Mouse (Mus musculus) CH12.LX (cell line): Measurements from ENCODE around the gene Arid5b. TPM values are rescaled to one million over a fixed set of nuclear protein-coding genes. Genes with fewer than 3 reads are reported as not detected.
A peak's percentile ranks its signal among the peaks of the same experiment; 100 is the strongest.

Experiments used
- DNase-seq: peaks from one replicate; pipeline ENCODE4 v3.0.0-alpha.2; 2013; ENCODE audit errors: extremely low read depth
- H3K27ac ChIP-seq: 2 replicates; pipeline ENCODE4 v1.5.1; 2012; ENCODE audit warnings: low read depth, mild to moderate bottlenecking, control low read depth, moderate library complexity; ENCODE audit not compliant: insufficient read depth
- H3K27me3 ChIP-seq: replicated peaks from 2 replicates; pipeline ENCODE3; 2012; ENCODE audit warnings: inconsistent platforms
- H3K36me3 ChIP-seq, 2 experiments: replicated peaks in 1 of 2; 2 replicates each; pipeline versions ENCODE3 to v1.6.1; 2012; ENCODE audit warnings: inconsistent platforms in 1 of 2, low read length in 1 of 2, mild to moderate bottlenecking in 1 of 2, mixed read lengths in 1 of 2, moderate library complexity in 1 of 2; ENCODE audit not compliant: control insufficient read depth in 1 of 2, insufficient read depth in 1 of 2
- H3K4me1 ChIP-seq, 2 experiments: 2 replicates each; pipeline ENCODE4 v1.6.1; 2012; ENCODE audit warnings: inconsistent platforms in 1 of 2, moderate library complexity in 1 of 2; ENCODE audit not compliant: insufficient read depth in 2 of 2, control insufficient read depth in 1 of 2
- H3K4me2 ChIP-seq: 2 replicates; pipeline ENCODE4 v1.6.1; 2012; ENCODE audit warnings: low read depth, mild to moderate bottlenecking, control low read depth; ENCODE audit not compliant: poor library complexity, insufficient read depth, severe bottlenecking
- H3K4me3 ChIP-seq, 3 experiments: fragments of 150-350 bp in 1 of 3; sonication (generic) in 1 of 3; replicated peaks in 1 of 3; 2 replicates each; pipeline versions ENCODE3 to v1.5.1; 2011 to 2012; ENCODE audit warnings: low read depth in 2 of 3, low read length in 2 of 3, mild to moderate bottlenecking in 2 of 3, moderate library complexity in 2 of 3, control low read depth in 1 of 3, improper control_type of control experiment in 1 of 3, inconsistent platforms in 1 of 3, mixed read lengths in 1 of 3; ENCODE audit not compliant: poor library complexity in 1 of 3
- H3K79me2 ChIP-seq: replicated peaks from 2 replicates; pipeline ENCODE4 v1.6.1; 2012; ENCODE audit warnings: mild to moderate bottlenecking, moderate library complexity; ENCODE audit not compliant: control insufficient read depth, poor library complexity, insufficient read depth, severe bottlenecking; ENCODE audit errors: extremely low read depth
- H3K9ac ChIP-seq: 2 replicates; pipeline ENCODE4 v1.6.1; 2012; ENCODE audit warnings: low read depth, mild to moderate bottlenecking, control low read depth, moderate library complexity; ENCODE audit not compliant: insufficient read depth
- H3K9me3 ChIP-seq: replicated peaks from 2 replicates; pipeline ENCODE3; 2012; ENCODE audit warnings: low read length, inconsistent platforms, mixed read lengths
- CHD1 ChIP-seq: IDR thresholded peaks from 2 replicates; pipeline ENCODE4 v1.6.1; 2012; ENCODE audit warnings: low read depth, low read length, improper control_type of control experiment, inconsistent platforms
- CHD2 ChIP-seq: IDR thresholded peaks from 2 replicates; pipeline ENCODE4 v1.6.1; 2011; ENCODE audit warnings: low read length, improper control_type of control experiment
- CTCF ChIP-seq, 2 experiments: IDR thresholded peaks in 1 of 2; conservative IDR thresholded peaks in 1 of 2; 2 replicates each; pipeline ENCODE4 v1.5.1; 2011 to 2012; ENCODE audit warnings: low read depth in 2 of 2, low read length in 2 of 2, improper control_type of control experiment in 1 of 2, inconsistent platforms in 1 of 2, mild to moderate bottlenecking in 1 of 2, moderate library complexity in 1 of 2
- E2F4 ChIP-seq: IDR thresholded peaks from 2 replicates; pipeline ENCODE4 v1.6.1; 2011; ENCODE audit warnings: low read depth, low read length, improper control_type of control experiment; ENCODE audit not compliant: insufficient replicate concordance
- ELF1 ChIP-seq: IDR thresholded peaks from 2 replicates; pipeline ENCODE4 v1.6.1; 2014; ENCODE audit warnings: low read depth, mild to moderate bottlenecking, inconsistent platforms, low read length, improper control_type of control experiment
- EP300 ChIP-seq: IDR thresholded peaks from 2 replicates; pipeline ENCODE4 v1.6.1; 2011; ENCODE audit warnings: low read length, improper control_type of control experiment
- GABPA ChIP-seq: IDR thresholded peaks from 2 replicates; pipeline ENCODE4 v1.6.1; 2012; ENCODE audit warnings: low read depth, low read length, improper control_type of control experiment, inconsistent platforms; ENCODE audit not compliant: insufficient replicate concordance
- HCFC1 ChIP-seq: IDR thresholded peaks from 2 replicates; pipeline ENCODE4 v1.6.1; 2012; ENCODE audit warnings: low read depth, mild to moderate bottlenecking, inconsistent platforms, low read length, improper control_type of control experiment
- IRF4 ChIP-seq: IDR thresholded peaks from 2 replicates; pipeline ENCODE4 v1.6.1; 2014; ENCODE audit warnings: low read depth, mild to moderate bottlenecking, inconsistent platforms, low read length, improper control_type of control experiment
- JUN ChIP-seq: IDR thresholded peaks from 2 replicates; pipeline ENCODE4 v1.6.1; 2011; ENCODE audit warnings: low read depth, mild to moderate bottlenecking, low read length, improper control_type of control experiment, moderate library complexity; ENCODE audit not compliant: insufficient read depth
- JUND ChIP-seq: conservative IDR thresholded peaks from 2 replicates; pipeline ENCODE4 v1.6.1; 2011; ENCODE audit warnings: low read depth, low read length, improper control_type of control experiment
- MAZ ChIP-seq: IDR thresholded peaks from 2 replicates; pipeline ENCODE4 v1.6.1; 2012; ENCODE audit warnings: low read depth, mild to moderate bottlenecking, inconsistent platforms, low read length, improper control_type of control experiment, moderate library complexity
- MEF2A ChIP-seq: IDR thresholded peaks from 2 replicates; pipeline ENCODE4 v1.6.1; 2014; ENCODE audit warnings: low read depth, mild to moderate bottlenecking, inconsistent platforms, low read length, improper control_type of control experiment, borderline replicate concordance
- MYC ChIP-seq: IDR thresholded peaks from 2 replicates; pipeline ENCODE4 v1.6.1; 2011; ENCODE audit warnings: low read depth, mild to moderate bottlenecking, improper control_type of control experiment, low read length
- NELFE ChIP-seq: IDR thresholded peaks from 2 replicates; pipeline ENCODE4 v1.6.1; 2011; ENCODE audit warnings: low read depth, low read length, improper control_type of control experiment
- NRF1 ChIP-seq: IDR thresholded peaks from 2 replicates; pipeline ENCODE4 v1.6.1; 2014; ENCODE audit warnings: low read depth, mild to moderate bottlenecking, inconsistent platforms, low read length, improper control_type of control experiment, moderate library complexity
- PAX5 ChIP-seq: IDR thresholded peaks from 2 replicates; pipeline ENCODE4 v1.6.1; 2012; ENCODE audit warnings: low read length, inconsistent platforms, mixed read lengths
- POLR2A ChIP-seq: IDR thresholded peaks from 2 replicates; pipeline ENCODE4 v1.6.1; 2011; ENCODE audit warnings: low read depth, mild to moderate bottlenecking, improper control_type of control experiment, low read length
- POLR2AphosphoS2 ChIP-seq: IDR thresholded peaks from 2 replicates; pipeline ENCODE4 v1.6.1; 2011; ENCODE audit warnings: low read depth, low read length, improper control_type of control experiment
- RAD21 ChIP-seq: IDR thresholded peaks from 2 replicates; pipeline ENCODE4 v1.6.1; 2011; ENCODE audit warnings: low read depth, mild to moderate bottlenecking, low read length, improper control_type of control experiment, moderate library complexity
- SIN3A ChIP-seq: IDR thresholded peaks from 2 replicates; pipeline ENCODE4 v1.6.1; 2012; ENCODE audit warnings: low read length, improper control_type of control experiment, inconsistent platforms
- SMC3 ChIP-seq: IDR thresholded peaks from 2 replicates; pipeline ENCODE4 v1.6.1; 2011; ENCODE audit warnings: low read depth, low read length, improper control_type of control experiment
- TCF12 ChIP-seq: IDR thresholded peaks from 2 replicates; pipeline ENCODE4 v1.6.1; 2014; ENCODE audit warnings: low read depth, mild to moderate bottlenecking, inconsistent platforms, low read length, improper control_type of control experiment
- UBTF ChIP-seq: IDR thresholded peaks from 2 replicates; pipeline ENCODE4 v1.6.1; 2012; ENCODE audit warnings: low read depth, mild to moderate bottlenecking, inconsistent platforms, low read length, improper control_type of control experiment, moderate library complexity
- ZC3H11A ChIP-seq: IDR thresholded peaks from 2 replicates; pipeline ENCODE4 v1.6.1; 2012; ENCODE audit warnings: low read depth, mild to moderate bottlenecking, inconsistent platforms, low read length, improper control_type of control experiment
- ZKSCAN1 ChIP-seq: IDR thresholded peaks from 2 replicates; pipeline ENCODE4 v1.6.1; 2012; ENCODE audit warnings: low read depth, inconsistent platforms, low read length, improper control_type of control experiment, borderline replicate concordance
- ZNF384 ChIP-seq: IDR thresholded peaks from 2 replicates; pipeline ENCODE4 v1.6.1; 2012; ENCODE audit warnings: low read depth, low read length, improper control_type of control experiment, inconsistent platforms
- dilution Hi-C: fragments of 300-500 bp; cut with MboI; formaldehyde crosslinking; loops from 2 replicates; pipeline ENCODE4 v1.14.3; 2020; ENCODE audit warnings: low sequenced_read_pairs; ENCODE audit not compliant: extremely low pct_unique_long_range_greater_than_20kb, extremely low pct_ligation_motif_present
- in situ Hi-C: fragments of 300-500 bp; cut with MboI; formaldehyde crosslinking; loops from 3 replicates; pipeline ENCODE4 v1.14.3; 2019; ENCODE audit warnings: low sequenced_read_pairs, low pct_ligation_motif_present, low pct_unique_long_range_greater_than_20kb, mixed read lengths
- polyA plus RNA-seq: library from polyadenylated mRNA; unstranded; fragments of >175 nt; gene quantifications from 2 replicates; pipeline ENCODE4 v1.2.1, GENCODE M21; 2012; ENCODE audit warnings: low read depth; ENCODE audit not compliant: insufficient read length
- total RNA-seq, 2 experiments: library from RNA; depleted of rRNA; stranded (reverse); fragments of 300-350 nt in 1 of 2; fragments of >200 nt in 1 of 2; gene quantifications; 2 replicates each; pipeline ENCODE4 v1.2.3; 2012 to 2014

Gene Arid5b
- total and polyA plus RNA-seq, 3 experiments, result 1.1 to 2.6 (median 1.8) TPM

DNA sequence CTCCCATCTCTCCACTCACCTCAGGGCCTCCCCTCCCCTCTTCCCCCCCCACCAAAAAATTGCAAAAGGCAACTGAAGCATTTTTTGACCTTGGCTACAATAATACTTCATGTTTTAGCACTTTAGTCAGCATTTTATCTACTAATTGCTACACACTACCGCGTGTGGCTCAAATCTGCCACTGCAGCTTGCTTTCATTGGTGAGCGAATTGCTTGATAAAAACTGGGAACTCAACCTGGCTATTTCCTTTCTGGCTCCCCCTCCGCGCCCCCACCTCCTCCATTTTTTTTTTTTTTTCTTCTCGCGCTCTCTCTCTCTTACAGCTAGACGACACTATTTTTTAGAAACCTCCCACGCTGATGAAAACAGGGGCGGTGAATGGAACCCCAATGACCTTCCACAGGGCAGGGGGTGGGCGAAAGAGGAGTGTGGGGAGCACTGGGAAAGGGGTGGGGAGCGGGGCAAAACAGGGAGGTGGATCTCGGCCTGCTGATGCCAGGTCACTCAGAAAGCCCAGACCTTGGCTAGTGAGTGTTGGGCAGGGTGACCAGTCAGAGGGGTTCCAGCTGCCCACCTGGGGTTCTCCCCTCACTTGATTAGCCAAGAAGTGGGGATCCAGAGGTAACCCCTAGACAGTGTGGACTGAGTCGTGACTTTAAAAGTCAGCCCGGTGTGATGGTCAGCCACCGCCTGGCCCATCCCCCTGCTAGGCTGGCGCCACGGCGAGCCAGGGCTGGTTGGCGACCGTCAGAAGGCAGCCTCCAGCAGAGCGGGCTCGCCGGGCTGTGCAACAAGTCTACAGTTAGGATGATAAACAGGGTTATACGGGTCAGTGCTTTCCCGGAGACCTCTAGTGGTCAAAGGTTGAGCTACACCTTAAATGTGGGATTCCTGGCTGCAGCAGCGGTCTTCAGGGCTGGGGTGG, 4.2 kb upstream of the Arid5b start:
- peak overlapping the region; percentile 16 to 29 (median 21) for H3K4me3 ChIP-seq
- peak overlapping the region; percentile 27; the same call in 1 of the 2 replicates for H3K9ac ChIP-seq
- no peaks in the 10 kb centered on the region for H3K27me3 ChIP-seq
- peaks cover 5 to 17% of the 10 kb centered on the region in 2 experiments; a peak in 3 of 4 replicates for H3K4me1 ChIP-seq
- peak overlapping the region; percentile 77 for H3K4me2 ChIP-seq
- H3K27ac ChIP-seq, result no peak overlapping the region
- H3K9me3 ChIP-seq, result no peaks in the 10 kb centered on the region
- DNase-seq, result peak; percentile 85
- TF ChIP-seq ELF1 (no peak), GABPA (no peak), JUN (no peak), RAD21 (peak; percentile 86), JUND (no peak), TCF12 (peak; percentile 51; the same call in 1 of the 2 replicates), HCFC1 (0 out of 2 replicates have a peak, but pooled peaks have one; percentile 10), NRF1 (peak; percentile 19; the same call in 1 of the 2 replicates), CTCF (conservative IDR thresholded peaks at IDR 0.05 in 1 of 2, IDR thresholded peaks at IDR 0.05 in 1 of 2; ENCODE audit: low read depth in 2 of 2, low read length in 2 of 2) (peak; percentile 60 to 90), MYC (0 out of 2 replicates have a peak, but pooled peaks have one; percentile 11), POLR2A (peak; percentile 35; the same call in 1 of the 2 replicates), PAX5 (no peak), SIN3A (peak; percentile 53; the same call in 1 of the 2 replicates), NELFE (peak; percentile 19; the same call in 1 of the 2 replicates), SMC3 (peak; percentile 83), CHD1 (0 out of 2 replicates have a peak, but pooled peaks have one; percentile 42), UBTF (no peak), MEF2A (peak; percentile 43; the same call in 1 of the 2 replicates), IRF4 (peak; percentile 37; the same call in 1 of the 2 replicates), ZNF384 (no peak; the same call in 1 of the 2 replicates), MAZ (peak; percentile 41; the same call in 1 of the 2 replicates), ZKSCAN1 (no peak), EP300 (no peak; the same call in 1 of the 2 replicates), POLR2AphosphoS2 (no peak), E2F4 (no peak), ZC3H11A (peak; percentile 26; the same call in 1 of the 2 replicates), CHD2 (peak; percentile 45)
- in situ Hi-C loops, result no loop called here
- no peaks in the 10 kb centered on the region; the same call in 1 of the 2 replicates for H3K79me2 ChIP-seq
- dilution Hi-C loops, result no loop called here
- no peaks in the 10 kb centered on the region for H3K36me3 ChIP-seq
